Mouse (Mus musculus): ENCODE results near the gene Cpxcr1.

Gene Cpxcr1

DNA sequence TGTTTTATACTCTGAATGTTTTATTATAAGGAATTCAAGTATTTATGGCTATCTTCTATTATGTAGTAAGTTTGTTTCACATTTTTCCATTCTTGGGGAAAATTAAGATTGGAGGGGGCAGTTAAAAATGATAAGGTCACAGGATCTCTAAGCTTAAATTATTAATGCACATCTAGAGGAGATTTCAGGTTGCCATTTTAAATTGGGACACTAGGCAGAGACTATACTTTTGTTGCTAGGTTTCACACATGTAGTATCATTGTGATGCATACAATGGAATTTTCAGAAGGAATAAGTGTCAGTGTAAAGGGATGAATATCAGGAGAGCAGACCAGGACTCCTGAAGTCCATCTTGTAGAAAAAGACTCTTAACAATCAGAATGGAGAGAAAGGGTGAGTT lies at the start of gene Cpxcr1:
Cpxcr1 (plus strand) TSS at position 301 of the 400 bp plus-strand sequence.
- in situ Hi-C loops (cut with MboI, MseI) = no loop called here

Data from T-helper 17 cell (primary cell).